Mouse (Mus musculus) kidney, embryonic 14.5 days (tissue): ENCODE measurements around the gene Frem1. TPM values are rescaled to one million over a fixed set of nuclear protein-coding genes. Genes with fewer than 3 reads are reported as not detected.

Source experiments
- polyA plus RNA-seq: library from polyadenylated mRNA; unstranded; fragments of >200 nt; fragmentation: Nextera tagmentation; extraction: Ambion mirVana; gene quantifications from 2 replicates; pipeline ENCODE4 v1.2.1, GENCODE M21; 2014

The Frem1 gene
- polyA plus RNA-seq, 1 experiment from 2014 or later: 42.3 TPM

Other genes starting within 250 kb of the Frem1 start
- gene Zdhhc21, start 192.4 kb downstream of the Frem1 start, polyA plus RNA-seq: 8.2 and 14.3 TPM in 2 replicates
- gene Cer1, start 167.2 kb downstream of the Frem1 start, polyA plus RNA-seq: not detected in 2 replicates